Mouse (Mus musculus) CH12.LX (cell line): ENCODE results near the gene Pigf. TPM values are rescaled to one million over a fixed set of nuclear protein-coding genes. Genes with fewer than 3 reads are reported as not detected.

Experiments used
- DNase-seq: peaks from one replicate; pipeline ENCODE4 v3.0.0-alpha.2; 2013; ENCODE audit errors: extremely low read depth
- H3K27ac ChIP-seq: 2 replicates; pipeline ENCODE4 v1.5.1; 2012; ENCODE audit warnings: low read depth, mild to moderate bottlenecking, control low read depth, moderate library complexity; ENCODE audit not compliant: insufficient read depth
- H3K27me3 ChIP-seq: replicated peaks from 2 replicates; pipeline ENCODE3; 2012; ENCODE audit warnings: inconsistent platforms
- H3K36me3 ChIP-seq, 2 experiments: replicated peaks in 1 of 2; 2 replicates each; pipeline versions ENCODE3 to v1.6.1; 2012; ENCODE audit warnings: inconsistent platforms in 1 of 2, low read length in 1 of 2, mild to moderate bottlenecking in 1 of 2, mixed read lengths in 1 of 2, moderate library complexity in 1 of 2; ENCODE audit not compliant: control insufficient read depth in 1 of 2, insufficient read depth in 1 of 2
- H3K4me1 ChIP-seq, 2 experiments: 2 replicates each; pipeline ENCODE4 v1.6.1; 2012; ENCODE audit warnings: inconsistent platforms in 1 of 2, moderate library complexity in 1 of 2; ENCODE audit not compliant: insufficient read depth in 2 of 2, control insufficient read depth in 1 of 2
- H3K4me2 ChIP-seq: 2 replicates; pipeline ENCODE4 v1.6.1; 2012; ENCODE audit warnings: low read depth, mild to moderate bottlenecking, control low read depth; ENCODE audit not compliant: poor library complexity, insufficient read depth, severe bottlenecking
- H3K4me3 ChIP-seq, 3 experiments: fragments of 150-350 bp in 1 of 3; sonication (generic) in 1 of 3; replicated peaks in 1 of 3; 2 replicates each; pipeline versions ENCODE3 to v1.5.1; 2011 to 2012; ENCODE audit warnings: low read depth in 2 of 3, low read length in 2 of 3, mild to moderate bottlenecking in 2 of 3, moderate library complexity in 2 of 3, control low read depth in 1 of 3, improper control_type of control experiment in 1 of 3, inconsistent platforms in 1 of 3, mixed read lengths in 1 of 3; ENCODE audit not compliant: poor library complexity in 1 of 3
- H3K79me2 ChIP-seq: replicated peaks from 2 replicates; pipeline ENCODE4 v1.6.1; 2012; ENCODE audit warnings: mild to moderate bottlenecking, moderate library complexity; ENCODE audit not compliant: control insufficient read depth, poor library complexity, insufficient read depth, severe bottlenecking; ENCODE audit errors: extremely low read depth
- H3K9ac ChIP-seq: 2 replicates; pipeline ENCODE4 v1.6.1; 2012; ENCODE audit warnings: low read depth, mild to moderate bottlenecking, control low read depth, moderate library complexity; ENCODE audit not compliant: insufficient read depth
- H3K9me3 ChIP-seq: replicated peaks from 2 replicates; pipeline ENCODE3; 2012; ENCODE audit warnings: low read length, inconsistent platforms, mixed read lengths
- BHLHE40 ChIP-seq: IDR thresholded peaks from 2 replicates; pipeline ENCODE4 v1.6.1; 2011; ENCODE audit warnings: mild to moderate bottlenecking, low read depth, low read length, improper control_type of control experiment
- CHD1 ChIP-seq: IDR thresholded peaks from 2 replicates; pipeline ENCODE4 v1.6.1; 2012; ENCODE audit warnings: low read depth, low read length, improper control_type of control experiment, inconsistent platforms
- CHD2 ChIP-seq: IDR thresholded peaks from 2 replicates; pipeline ENCODE4 v1.6.1; 2011; ENCODE audit warnings: low read length, improper control_type of control experiment
- EP300 ChIP-seq: IDR thresholded peaks from 2 replicates; pipeline ENCODE4 v1.6.1; 2011; ENCODE audit warnings: low read length, improper control_type of control experiment
- ETS1 ChIP-seq: conservative IDR thresholded peaks from 2 replicates; pipeline ENCODE4 v1.6.1; 2012; ENCODE audit warnings: low read depth, mild to moderate bottlenecking, inconsistent platforms, low read length, improper control_type of control experiment, moderate library complexity
- HCFC1 ChIP-seq: IDR thresholded peaks from 2 replicates; pipeline ENCODE4 v1.6.1; 2012; ENCODE audit warnings: low read depth, mild to moderate bottlenecking, inconsistent platforms, low read length, improper control_type of control experiment
- IRF4 ChIP-seq: IDR thresholded peaks from 2 replicates; pipeline ENCODE4 v1.6.1; 2014; ENCODE audit warnings: low read depth, mild to moderate bottlenecking, inconsistent platforms, low read length, improper control_type of control experiment
- JUND ChIP-seq: conservative IDR thresholded peaks from 2 replicates; pipeline ENCODE4 v1.6.1; 2011; ENCODE audit warnings: low read depth, low read length, improper control_type of control experiment
- MAZ ChIP-seq: IDR thresholded peaks from 2 replicates; pipeline ENCODE4 v1.6.1; 2012; ENCODE audit warnings: low read depth, mild to moderate bottlenecking, inconsistent platforms, low read length, improper control_type of control experiment, moderate library complexity
- MEF2A ChIP-seq: IDR thresholded peaks from 2 replicates; pipeline ENCODE4 v1.6.1; 2014; ENCODE audit warnings: low read depth, mild to moderate bottlenecking, inconsistent platforms, low read length, improper control_type of control experiment, borderline replicate concordance
- NELFE ChIP-seq: IDR thresholded peaks from 2 replicates; pipeline ENCODE4 v1.6.1; 2011; ENCODE audit warnings: low read depth, low read length, improper control_type of control experiment
- PAX5 ChIP-seq: IDR thresholded peaks from 2 replicates; pipeline ENCODE4 v1.6.1; 2012; ENCODE audit warnings: low read length, inconsistent platforms, mixed read lengths
- POLR2A ChIP-seq: IDR thresholded peaks from 2 replicates; pipeline ENCODE4 v1.6.1; 2011; ENCODE audit warnings: low read depth, mild to moderate bottlenecking, improper control_type of control experiment, low read length
- RAD21 ChIP-seq: IDR thresholded peaks from 2 replicates; pipeline ENCODE4 v1.6.1; 2011; ENCODE audit warnings: low read depth, mild to moderate bottlenecking, low read length, improper control_type of control experiment, moderate library complexity
- SIN3A ChIP-seq: IDR thresholded peaks from 2 replicates; pipeline ENCODE4 v1.6.1; 2012; ENCODE audit warnings: low read length, improper control_type of control experiment, inconsistent platforms
- TBP ChIP-seq: conservative IDR thresholded peaks from 2 replicates; pipeline ENCODE4 v1.6.1; 2011; ENCODE audit warnings: low read depth, low read length, improper control_type of control experiment
- UBTF ChIP-seq: IDR thresholded peaks from 2 replicates; pipeline ENCODE4 v1.6.1; 2012; ENCODE audit warnings: low read depth, mild to moderate bottlenecking, inconsistent platforms, low read length, improper control_type of control experiment, moderate library complexity
- ZC3H11A ChIP-seq: IDR thresholded peaks from 2 replicates; pipeline ENCODE4 v1.6.1; 2012; ENCODE audit warnings: low read depth, mild to moderate bottlenecking, inconsistent platforms, low read length, improper control_type of control experiment
- ZKSCAN1 ChIP-seq: IDR thresholded peaks from 2 replicates; pipeline ENCODE4 v1.6.1; 2012; ENCODE audit warnings: low read depth, inconsistent platforms, low read length, improper control_type of control experiment, borderline replicate concordance
- ZMIZ1 ChIP-seq: IDR thresholded peaks from 2 replicates; pipeline ENCODE4 v1.6.1; 2012; ENCODE audit warnings: low read depth, mild to moderate bottlenecking, inconsistent platforms, low read length, improper control_type of control experiment
- dilution Hi-C: fragments of 300-500 bp; cut with MboI; formaldehyde crosslinking; loops from 2 replicates; pipeline ENCODE4 v1.14.3; 2020; ENCODE audit warnings: low sequenced_read_pairs; ENCODE audit not compliant: extremely low pct_unique_long_range_greater_than_20kb, extremely low pct_ligation_motif_present
- in situ Hi-C: fragments of 300-500 bp; cut with MboI; formaldehyde crosslinking; loops from 3 replicates; pipeline ENCODE4 v1.14.3; 2019; ENCODE audit warnings: low sequenced_read_pairs, low pct_ligation_motif_present, low pct_unique_long_range_greater_than_20kb, mixed read lengths
- polyA plus RNA-seq: library from polyadenylated mRNA; unstranded; fragments of >175 nt; gene quantifications from 2 replicates; pipeline ENCODE4 v1.2.1, GENCODE M21; 2012; ENCODE audit warnings: low read depth; ENCODE audit not compliant: insufficient read length
- total RNA-seq, 2 experiments: library from RNA; depleted of rRNA; stranded (reverse); fragments of 300-350 nt in 1 of 2; fragments of >200 nt in 1 of 2; gene quantifications; 2 replicates each; pipeline ENCODE4 v1.2.3; 2012 to 2014

Gene Pigf
- total and polyA plus RNA-seq, 3 experiments = 33.6 to 70.8 (median 37.6) TPM

DNA sequence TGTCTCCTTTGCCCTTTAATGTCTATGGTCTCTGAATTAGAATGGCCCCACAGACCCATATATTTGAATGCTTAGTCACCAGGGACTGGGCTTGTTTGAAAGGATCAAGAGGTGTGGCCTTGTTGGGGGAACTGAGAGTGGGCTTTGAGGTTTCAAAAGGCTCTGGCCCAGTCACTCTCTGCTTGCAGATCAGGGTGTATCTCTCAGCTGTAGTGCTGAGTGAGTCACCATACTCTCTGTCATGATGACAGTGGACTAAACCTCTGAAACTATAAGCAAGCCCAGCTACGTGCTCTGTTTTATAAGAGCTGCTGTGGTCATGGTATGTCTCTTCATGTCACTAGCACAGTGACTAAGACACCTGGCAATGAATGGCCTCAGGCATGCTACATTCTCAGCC is 27.2 kb upstream of the Pigf start:
- TF ChIP-seq EP300 = peak; percentile 60
- no peak for TF ChIP-seq RAD21
- peak; percentile 70 for TF ChIP-seq ETS1
- no peak for TF ChIP-seq HCFC1
- 0 out of 2 replicates have a peak, but pooled peaks have one; percentile 17 for TF ChIP-seq BHLHE40
- TF ChIP-seq SIN3A = 0 out of 2 replicates have a peak, but pooled peaks have one; percentile 35
- TF ChIP-seq CHD2 = no peak
- TF ChIP-seq IRF4 = peak; percentile 81
- TF ChIP-seq, all 38 proteins: peak for 5
- Histone ChIP-seq H3K27ac (no peak overlapping the region), H3K27me3 (peaks cover 3% of the 10 kb centered on the region), H3K9me3 (no peaks in the 10 kb centered on the region), H3K4me2 (no peak overlapping the region), H3K9ac (no peak overlapping the region), H3K4me3 (no peak overlapping the region), H3K79me2 (no peaks in the 10 kb centered on the region), H3K36me3 (no peaks in the 10 kb centered on the region), H3K4me1 (peaks cover 0 to 14% of the 10 kb centered on the region in 2 experiments; a peak in 2 of 4 replicates)
- peak; percentile 76 for DNase-seq
- dilution Hi-C loops (no loop called here), in situ Hi-C loops (loop anchor here (5.0 kb wide), 1 partner anchor 200 kb away; no protein-coding TSS in a partner anchor)

GRCm38 (mm10) chr17:87051652-87052051 is 26.4 kb upstream of the Pigf start:
- H3K36me3 ChIP-seq = no peaks in the 10 kb centered on the region
- in situ Hi-C loops = loop anchor here (5.0 kb wide), 1 partner anchor 201 kb away; no protein-coding TSS in a partner anchor
- TF ChIP-seq JUND (no peak), MEF2A (no peak), CHD1 (no peak), RAD21 (no peak), HCFC1 (no peak), ZC3H11A (no peak), TBP (no peak), ZKSCAN1 (no peak), IRF4 (no peak), PAX5 (no peak), NELFE (no peak), MAZ (no peak), SIN3A (no peak), UBTF (no peak), POLR2A (no peak), ZMIZ1 (no peak)
- H3K4me1 ChIP-seq = peaks cover 0 to 14% of the 10 kb centered on the region in 2 experiments; a peak in 2 of 4 replicates
- no peak overlapping the region for H3K4me3 ChIP-seq
- peaks cover 3% of the 10 kb centered on the region for H3K27me3 ChIP-seq
- no peak overlapping the region for H3K4me2 ChIP-seq
- dilution Hi-C loops = no loop called here
- H3K9ac ChIP-seq = no peak overlapping the region
- H3K79me2 ChIP-seq = no peaks in the 10 kb centered on the region
- no peak overlapping the region for H3K27ac ChIP-seq
- no peak for DNase-seq
- H3K9me3 ChIP-seq = no peaks in the 10 kb centered on the region
